Mouse (Mus musculus) hindbrain, embryonic 12.5 days (tissue): ENCODE data around the gene Abtb2. TPM values are rescaled to one million over a fixed set of nuclear protein-coding genes. Genes with fewer than 3 reads are reported as not detected.

Source experiments
- ATAC-seq: fragments of 200-750 bp; cut with Nextera tagmentation; 2 replicates; pipeline ENCODE4 v1.8.0; 2017; ENCODE audit warnings: moderate TSS enrichment; ENCODE audit not compliant: low FRiP score
- H3K27ac ChIP-seq: fragments of 300-500 bp; sonication (generic); 2 replicates; pipeline ENCODE4 v1.5.1; 2016; ENCODE audit warnings: mild to moderate bottlenecking
- H3K27me3 ChIP-seq: fragments of 300-500 bp; sonication (generic); 2 replicates; pipeline ENCODE4 v1.6.1; 2016; ENCODE audit warnings: mild to moderate bottlenecking
- H3K36me3 ChIP-seq: fragments of 300-500 bp; sonication (generic); 2 replicates; pipeline ENCODE4 v1.6.1; 2016; ENCODE audit warnings: mild to moderate bottlenecking
- H3K4me1 ChIP-seq: fragments of 300-500 bp; sonication (generic); 2 replicates; pipeline ENCODE4 v1.6.1; 2016
- H3K4me2 ChIP-seq: fragments of 300-500 bp; sonication (generic); replicated peaks from 2 replicates; pipeline ENCODE4 v1.6.1; 2016; ENCODE audit warnings: mild to moderate bottlenecking
- H3K4me3 ChIP-seq: fragments of 300-500 bp; sonication (generic); 2 replicates; pipeline ENCODE4 v1.5.1; 2016; ENCODE audit warnings: mild to moderate bottlenecking
- H3K9ac ChIP-seq: fragments of 300-500 bp; sonication (generic); 2 replicates; pipeline ENCODE4 v1.6.1; 2016; ENCODE audit warnings: mild to moderate bottlenecking, moderate library complexity
- H3K9me3 ChIP-seq: fragments of 300-500 bp; sonication (generic); replicated peaks from 2 replicates; pipeline ENCODE4 v1.6.1; 2016; ENCODE audit warnings: mild to moderate bottlenecking
- WGBS: fragments of 180-500 bp; shearing (Covaris S2); methylation state at CpG from one replicate; pipeline ENCODE4 v1.1.7; 2016; 5-methylcytosine and 5-hydroxymethylcytosine counted together
- polyA plus RNA-seq: library from polyadenylated mRNA; unstranded; fragments of >200 nt; fragmentation: Nextera tagmentation; extraction: Ambion mirVana; gene quantifications from 2 replicates; pipeline ENCODE4 v1.2.1, GENCODE M21; 2016

Abtb2 gene
- polyA plus RNA-seq, 1 experiment from 2014 or later, result 27.3 TPM

DNA sequence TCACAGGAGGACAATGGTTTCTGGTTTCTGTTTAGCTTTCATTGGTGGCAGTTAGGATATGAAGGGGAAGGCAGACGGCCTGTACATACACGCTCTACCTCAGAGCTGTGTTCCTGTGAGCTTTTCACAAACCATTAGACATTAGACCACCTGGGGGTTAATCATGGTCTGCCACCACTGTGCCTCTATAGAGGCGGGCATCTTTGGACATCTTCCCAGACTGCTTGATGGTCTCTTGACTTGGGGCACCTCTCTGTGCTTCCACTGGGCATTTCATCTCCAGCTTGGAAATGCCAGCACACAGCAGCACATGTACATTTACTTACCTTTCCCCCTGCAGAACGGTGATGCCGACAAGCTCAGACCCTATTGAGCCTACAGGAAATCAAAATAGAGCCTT is 63.8 kb downstream of the Abtb2 start:
- Histone ChIP-seq H3K27ac (no peak overlapping the region), H3K36me3 (no peaks in the 10 kb centered on the region), H3K27me3 (no peaks in the 10 kb centered on the region), H3K4me3 (no peak overlapping the region), H3K4me1 (peaks cover 44% of the 10 kb centered on the region), H3K9me3 (no peaks in the 10 kb centered on the region), H3K9ac (no peak overlapping the region), H3K4me2 (no peak overlapping the region)
- 76% methylated on average over 5 of the region's 5 CpGs for WGBS
- ATAC-seq, result no peak

DNA sequence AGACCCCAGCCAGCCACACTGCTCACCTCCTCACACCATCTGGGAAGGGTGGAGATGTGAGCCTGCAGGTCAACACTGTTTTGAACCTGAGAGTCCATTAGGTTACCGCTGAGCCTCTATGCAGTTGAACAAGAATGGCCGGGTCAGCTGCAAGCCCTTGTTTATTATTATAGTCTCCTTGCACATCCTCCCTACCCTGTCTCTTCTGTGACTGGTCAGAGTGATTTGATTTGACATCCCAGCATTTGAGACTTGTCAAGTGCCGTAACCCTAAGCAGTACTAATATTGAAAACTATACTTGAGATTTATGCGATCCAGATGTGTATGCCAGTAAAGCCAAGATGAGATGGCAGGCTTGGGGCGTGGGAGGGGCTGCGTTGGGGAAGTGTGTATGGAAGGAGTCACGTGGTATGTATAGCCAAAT is 65.2 kb downstream of the Abtb2 start:
- Histone ChIP-seq H3K9ac (no peak overlapping the region), H3K4me3 (no peak overlapping the region), H3K4me2 (no peak overlapping the region), H3K27me3 (no peaks in the 10 kb centered on the region), H3K9me3 (no peaks in the 10 kb centered on the region), H3K4me1 (peaks cover 38% of the 10 kb centered on the region), H3K27ac (peak overlapping the region; percentile 66; the same call in 1 of the 2 replicates), H3K36me3 (no peaks in the 10 kb centered on the region)
- no peak for ATAC-seq
- 58% methylated on average over 7 of the region's 7 CpGs for WGBS

DNA sequence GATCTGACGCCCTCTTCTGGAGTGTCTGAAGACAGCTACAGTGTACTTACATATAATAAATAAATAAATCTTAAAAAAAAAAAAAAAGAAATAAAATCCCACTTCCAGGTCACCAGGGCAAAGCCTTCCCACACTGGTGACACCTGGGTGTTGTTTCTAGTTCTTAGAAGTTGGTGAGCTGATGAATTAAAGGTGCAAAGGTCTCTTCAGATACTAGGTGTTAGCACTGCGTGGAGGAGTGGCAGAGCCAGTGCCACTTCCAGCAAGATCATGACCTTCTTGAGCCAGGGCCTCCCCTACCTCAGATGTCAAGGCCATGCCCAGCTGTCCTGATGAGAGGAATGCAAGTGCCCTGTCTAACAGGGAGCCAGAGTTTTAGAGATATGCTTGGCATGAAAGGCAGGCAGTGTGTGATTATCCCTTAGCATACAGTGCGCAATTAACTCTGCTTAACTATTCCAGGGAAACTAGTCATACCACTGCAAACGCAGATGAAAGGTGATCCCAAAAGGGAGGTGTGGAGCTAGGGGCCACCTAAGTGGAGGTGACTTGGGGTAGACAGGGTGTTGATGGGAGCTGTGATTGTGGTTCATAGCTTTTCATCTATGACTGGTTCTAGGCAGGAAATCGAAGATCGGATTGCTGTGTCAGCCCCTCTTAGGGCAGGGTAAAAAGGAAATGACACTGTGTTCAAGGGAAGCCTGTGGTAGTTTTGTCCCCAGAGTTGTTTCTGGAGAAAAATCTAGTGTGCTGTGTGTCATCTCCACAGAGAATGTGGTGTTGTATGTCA is 66.2 kb downstream of the Abtb2 start:
- Histone ChIP-seq H3K36me3 (no peaks in the 10 kb centered on the region), H3K4me2 (no peak overlapping the region), H3K9me3 (no peaks in the 10 kb centered on the region), H3K27ac (no peak overlapping the region), H3K4me1 (peaks cover 44% of the 10 kb centered on the region), H3K9ac (no peak overlapping the region), H3K27me3 (no peaks in the 10 kb centered on the region), H3K4me3 (no peak overlapping the region)
- 73% methylated on average over 6 of the region's 6 CpGs for WGBS
- ATAC-seq, result no peak

DNA sequence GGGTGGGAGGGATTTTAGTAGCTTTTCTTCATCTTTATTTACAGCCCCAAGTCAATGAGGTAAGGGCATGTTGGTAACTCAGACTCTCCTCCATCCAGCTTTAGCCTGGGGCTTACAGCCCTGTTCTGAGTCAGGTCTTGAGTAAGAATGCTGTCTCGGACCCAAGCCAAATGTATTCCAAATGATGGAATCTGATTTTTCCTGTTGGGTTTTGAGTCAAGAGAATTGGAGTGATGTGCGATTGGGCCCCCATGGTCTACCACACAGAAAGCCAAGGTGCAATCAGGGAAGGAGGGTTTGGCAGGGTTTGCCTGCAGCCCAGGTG is 66.8 kb downstream of the Abtb2 start:
- Histone ChIP-seq H3K4me3 (no peak overlapping the region), H3K36me3 (no peaks in the 10 kb centered on the region), H3K4me2 (no peak overlapping the region), H3K9me3 (no peaks in the 10 kb centered on the region), H3K9ac (no peak overlapping the region), H3K27me3 (no peaks in the 10 kb centered on the region), H3K27ac (no peak overlapping the region), H3K4me1 (peaks cover 50% of the 10 kb centered on the region)
- ATAC-seq, result no peak
- WGBS, result 82% methylated on average over 2 of the region's 2 CpGs

DNA sequence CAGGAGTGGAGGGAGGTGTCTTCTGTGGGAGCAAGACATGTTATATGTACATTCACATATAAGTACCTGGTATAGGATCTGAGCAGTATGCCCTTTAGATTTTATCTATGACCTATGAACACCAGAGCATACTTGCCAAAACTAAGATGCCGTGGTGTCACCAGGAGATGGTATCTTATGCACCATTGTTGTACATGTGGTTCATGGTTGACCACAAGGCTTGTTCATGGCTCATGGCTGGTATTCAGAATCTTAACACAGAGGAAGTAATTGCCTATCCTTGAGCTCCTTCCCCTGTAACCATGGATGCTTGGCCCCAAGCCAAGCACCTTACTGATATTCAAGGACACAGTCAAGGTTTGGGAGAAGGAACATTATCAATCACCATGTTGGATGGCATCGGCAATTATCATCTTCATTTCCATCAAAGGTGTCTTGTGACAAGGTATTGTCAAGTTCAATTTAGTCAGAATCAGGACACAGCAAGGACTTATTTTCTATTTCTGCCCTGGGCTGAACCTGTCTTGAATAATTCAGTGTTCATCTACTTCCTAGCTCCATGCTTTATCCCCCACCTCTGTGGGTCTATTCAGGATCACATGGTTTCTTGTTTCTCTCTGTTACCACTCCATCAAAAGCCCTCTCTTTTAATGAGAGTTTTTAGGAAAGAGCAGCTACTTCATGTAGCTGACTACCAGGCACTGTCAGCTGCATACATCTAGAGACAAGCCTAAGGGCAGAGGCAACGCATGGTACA is 69.8 kb downstream of the Abtb2 start:
- Histone ChIP-seq H3K27ac (no peak overlapping the region), H3K27me3 (no peaks in the 10 kb centered on the region), H3K4me1 (peaks cover 63% of the 10 kb centered on the region), H3K4me3 (no peak overlapping the region), H3K9ac (no peak overlapping the region), H3K4me2 (no peak overlapping the region), H3K9me3 (no peaks in the 10 kb centered on the region), H3K36me3 (no peaks in the 10 kb centered on the region)
- no peak for ATAC-seq
- 89% methylated on average over 3 of the region's 3 CpGs for WGBS

DNA sequence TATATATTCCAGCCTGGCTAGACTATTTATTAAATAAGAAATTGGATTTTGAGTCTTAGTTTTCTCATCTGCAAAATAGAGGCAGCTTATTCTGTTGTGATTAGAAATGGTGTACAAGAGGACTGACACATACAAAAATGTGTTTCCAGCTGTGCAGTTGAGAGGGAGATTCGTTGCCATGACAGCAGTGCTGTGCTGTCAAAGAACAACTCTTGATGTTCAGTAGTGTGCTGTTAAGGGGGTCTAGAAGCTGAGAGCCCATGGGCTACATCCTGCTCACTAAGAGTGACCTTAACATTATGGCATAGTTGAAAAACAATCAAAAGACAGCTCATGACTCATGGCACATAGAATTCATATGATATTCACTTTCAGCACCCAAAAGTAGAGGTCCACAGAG is 71.3 kb downstream of the Abtb2 start:
- H3K9ac ChIP-seq, result no peak overlapping the region
- H3K36me3 ChIP-seq, result no peaks in the 10 kb centered on the region
- peaks cover 12% of the 10 kb centered on the region; the same call in 1 of the 2 replicates for H3K27me3 ChIP-seq
- no peaks in the 10 kb centered on the region for H3K9me3 ChIP-seq
- no peak overlapping the region for H3K27ac ChIP-seq
- H3K4me1 ChIP-seq, result peaks cover 62% of the 10 kb centered on the region
- ATAC-seq, result no peak
- H3K4me2 ChIP-seq, result no peak overlapping the region
- WGBS, result 34% methylated on average over 1 of the region's 1 CpGs
- H3K4me3 ChIP-seq, result no peak overlapping the region

DNA sequence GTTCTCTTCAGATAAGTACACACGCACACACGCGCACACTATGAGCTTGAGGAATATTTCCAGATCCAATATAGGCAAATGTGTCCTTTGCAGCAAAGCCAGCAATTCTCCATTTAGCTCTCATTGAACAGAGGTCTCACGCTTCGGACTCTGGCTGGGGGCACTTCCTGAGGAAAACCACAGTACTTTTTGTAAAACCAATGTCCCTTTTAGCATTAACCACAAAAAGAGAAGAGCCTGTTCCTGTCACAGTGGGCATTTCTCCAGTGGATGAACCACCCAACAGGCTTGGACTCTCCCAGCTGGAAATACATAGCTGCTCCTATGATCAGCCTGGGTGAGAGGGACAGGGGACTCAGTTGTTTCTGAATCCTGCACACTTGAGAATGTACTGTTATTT is 71.8 kb downstream of the Abtb2 start:
- ATAC-seq, result no peak

DNA sequence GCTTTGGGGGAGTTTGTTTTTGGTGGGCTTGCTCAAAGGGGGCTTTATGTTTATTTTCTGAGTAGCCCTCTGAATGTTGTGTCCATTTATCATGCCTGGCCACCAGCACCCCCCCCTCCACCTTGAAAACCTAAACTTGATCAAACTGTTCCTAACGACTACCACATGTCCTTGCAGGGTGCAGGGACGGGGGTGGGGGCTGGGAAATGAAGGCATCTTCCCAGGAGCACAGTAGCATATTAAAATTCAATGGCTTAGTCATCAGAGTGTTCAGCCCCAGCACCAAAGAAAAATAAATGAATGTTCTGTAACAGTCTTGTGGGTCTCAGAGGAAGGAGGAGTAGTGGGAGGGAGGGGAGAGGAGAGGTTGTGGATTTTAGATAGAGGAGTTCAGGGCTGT is 73.6 kb downstream of the Abtb2 start:
- H3K4me1 ChIP-seq, result peaks cover 74% of the 10 kb centered on the region
- no peak for ATAC-seq
- no peaks in the 10 kb centered on the region for H3K9me3 ChIP-seq
- WGBS, result 50% methylated on average over 2 of the region's 2 CpGs
- peaks cover 12% of the 10 kb centered on the region; the same call in 1 of the 2 replicates for H3K27me3 ChIP-seq
- H3K4me3 ChIP-seq, result no peak overlapping the region
- no peak overlapping the region for H3K27ac ChIP-seq
- H3K9ac ChIP-seq, result no peak overlapping the region
- H3K36me3 ChIP-seq, result no peaks in the 10 kb centered on the region
- H3K4me2 ChIP-seq, result no peak overlapping the region

More for the DNA sequence above, 71.8 kb downstream of the Abtb2 start:
- H3K9me3 ChIP-seq, result no peaks in the 10 kb centered on the region
- H3K4me1 ChIP-seq, result peaks cover 61% of the 10 kb centered on the region
- 87% methylated on average over 5 of the region's 5 CpGs for WGBS
- H3K27ac ChIP-seq, result no peak overlapping the region
- no peak overlapping the region for H3K9ac ChIP-seq
- peaks cover 12% of the 10 kb centered on the region; the same call in 1 of the 2 replicates for H3K27me3 ChIP-seq
- H3K4me2 ChIP-seq, result no peak overlapping the region
- H3K4me3 ChIP-seq, result no peak overlapping the region
- H3K36me3 ChIP-seq, result no peaks in the 10 kb centered on the region

DNA sequence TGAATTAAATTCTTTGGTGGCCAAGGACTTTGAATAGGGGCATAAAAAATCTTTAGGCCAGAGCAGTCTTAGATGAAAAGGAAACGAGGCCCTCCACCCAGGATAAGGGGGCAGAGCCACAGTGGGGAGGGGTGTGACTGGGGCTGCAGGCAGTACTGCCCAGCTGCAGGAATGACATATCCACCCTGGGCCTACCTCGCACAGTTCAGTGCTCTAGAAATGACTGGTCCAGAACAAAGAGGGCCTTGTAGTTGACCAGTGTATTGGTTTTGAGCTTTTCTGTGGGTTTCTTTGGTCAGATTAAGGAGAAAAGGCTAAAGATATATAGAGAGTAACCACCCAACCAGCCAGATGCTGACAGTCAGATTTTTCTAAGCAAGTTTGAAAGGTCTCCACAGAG is 74.8 kb downstream of the Abtb2 start:
- Histone ChIP-seq H3K9me3 (no peaks in the 10 kb centered on the region), H3K4me1 (peaks cover 73% of the 10 kb centered on the region), H3K36me3 (no peaks in the 10 kb centered on the region), H3K27ac (peak overlapping the region; percentile 30; the same call in 1 of the 2 replicates), H3K4me2 (no peak overlapping the region), H3K9ac (no peak overlapping the region), H3K4me3 (no peak overlapping the region), H3K27me3 (peaks cover 15% of the 10 kb centered on the region; the same call in 1 of the 2 replicates)
- no peak for ATAC-seq
- WGBS, result 25% methylated on average over 2 of the region's 2 CpGs

DNA sequence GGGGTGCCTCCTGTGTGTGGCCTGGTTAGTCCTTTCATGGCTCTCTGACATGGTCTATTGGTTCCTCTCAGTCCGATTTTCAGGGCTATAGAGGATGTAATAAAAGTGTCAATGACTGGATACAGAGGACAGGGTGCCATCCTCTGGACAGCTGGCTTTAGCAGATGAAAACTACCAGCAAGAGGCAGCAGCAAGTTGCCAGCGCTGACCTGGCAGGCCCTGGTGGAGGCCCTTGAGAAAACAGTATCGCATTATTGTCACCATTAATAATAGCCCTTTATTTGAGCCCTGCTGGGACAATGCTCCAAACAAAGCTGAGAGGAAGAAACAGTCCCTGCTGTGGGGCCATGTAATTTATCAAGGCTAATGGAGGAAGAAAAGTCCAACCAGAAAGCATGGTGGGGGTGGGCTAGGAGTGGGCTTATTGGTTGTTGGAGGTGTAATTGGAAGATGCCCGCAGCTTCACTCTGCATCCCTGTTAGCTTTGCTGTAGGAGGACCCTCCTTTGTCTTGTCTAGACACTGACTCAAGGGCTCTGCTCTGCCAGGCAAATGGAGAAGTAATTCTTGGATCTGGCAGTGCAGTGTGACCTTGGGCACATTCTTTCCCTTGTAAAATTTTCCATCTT is 77.6 kb downstream of the Abtb2 start:
- ATAC-seq, result peak; percentile 83
- Histone ChIP-seq H3K27me3 (peaks cover 19% of the 10 kb centered on the region; the same call in 1 of the 2 replicates), H3K27ac (peak overlapping the region; percentile 65), H3K4me2 (no peak overlapping the region), H3K9ac (no peak overlapping the region), H3K4me3 (no peak overlapping the region), H3K36me3 (no peaks in the 10 kb centered on the region), H3K4me1 (peaks cover 48% of the 10 kb centered on the region), H3K9me3 (no peaks in the 10 kb centered on the region)
- 24% methylated on average over 4 of the region's 4 CpGs for WGBS

DNA sequence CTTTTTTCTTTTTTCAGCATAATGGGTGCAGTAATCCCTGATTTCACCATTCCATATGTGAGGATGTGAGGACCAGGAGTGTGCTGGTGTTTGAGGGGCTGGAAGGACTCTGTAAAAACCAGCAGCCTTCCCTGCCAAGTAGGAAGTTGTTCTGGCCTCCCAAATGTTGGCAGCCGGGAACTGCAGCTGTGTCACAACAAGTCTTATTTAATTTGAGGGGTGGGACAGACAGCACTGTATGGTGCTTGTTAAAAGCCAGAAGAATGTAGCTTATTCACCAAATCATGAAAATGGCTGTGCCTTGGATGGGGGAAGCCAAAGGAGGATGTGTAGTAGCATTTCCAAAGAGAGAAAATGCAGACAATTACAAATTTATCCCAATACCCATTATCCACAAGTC is 78.3 kb downstream of the Abtb2 start:
- Histone ChIP-seq H3K4me1 (peaks cover 41% of the 10 kb centered on the region), H3K27ac (peak overlapping the region; percentile 65), H3K27me3 (peaks cover 19% of the 10 kb centered on the region; the same call in 1 of the 2 replicates), H3K9me3 (no peaks in the 10 kb centered on the region), H3K4me2 (no peak overlapping the region), H3K9ac (no peak overlapping the region), H3K36me3 (no peaks in the 10 kb centered on the region), H3K4me3 (no peak overlapping the region)
- 32% methylated on average over 1 of the region's 1 CpGs for WGBS
- ATAC-seq, result no peak

DNA sequence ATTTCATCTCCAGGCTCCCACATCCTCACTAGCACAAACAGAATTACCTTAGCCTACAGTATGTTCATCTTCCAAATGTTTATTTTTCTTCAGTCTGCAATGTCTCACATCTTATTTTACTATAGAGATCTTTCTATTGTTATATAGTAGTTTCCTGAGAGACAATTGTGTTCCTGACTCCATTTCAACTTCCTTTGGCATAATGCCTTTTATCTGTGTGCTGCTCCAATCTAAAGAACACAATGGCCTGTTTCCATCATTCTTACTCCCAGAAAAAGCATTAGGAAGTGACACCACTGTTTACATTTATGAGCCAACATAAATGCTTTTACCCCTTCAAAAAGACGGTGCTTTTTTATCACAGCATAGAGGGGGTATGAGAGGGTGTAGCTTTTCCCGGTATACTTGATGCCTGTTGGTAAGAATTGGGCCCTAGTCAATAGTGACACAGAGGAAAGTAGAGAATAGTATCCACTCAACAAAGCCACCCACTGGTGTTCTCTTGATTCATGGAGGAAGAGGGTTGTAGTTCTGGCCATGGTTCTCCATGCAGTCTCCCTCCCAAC is 84.3 kb downstream of the Abtb2 start:
- H3K4me3 ChIP-seq, result no peak overlapping the region
- H3K4me1 ChIP-seq, result no peaks in the 10 kb centered on the region
- H3K9me3 ChIP-seq, result no peaks in the 10 kb centered on the region
- no peak overlapping the region for H3K9ac ChIP-seq
- ATAC-seq, result no peak
- 76% methylated on average over 2 of the region's 2 CpGs for WGBS
- H3K4me2 ChIP-seq, result no peak overlapping the region
- H3K36me3 ChIP-seq, result no peaks in the 10 kb centered on the region
- 0 out of 2 replicates have a peak, but pooled peaks cover 7% of the 10 kb centered on the region for H3K27me3 ChIP-seq
- H3K27ac ChIP-seq, result no peak overlapping the region
